Mouse (Mus musculus) MEL (cell line): ENCODE measurements around the gene Ncam1.

Experiments used
- CTCF ChIP-seq, 3 experiments: IDR thresholded peaks in 2 of 3; conservative IDR thresholded peaks in 1 of 3; 2 replicates each; pipeline ENCODE4 v1.5.1; 2011 to 2012; ENCODE audit warnings: low read length in 3 of 3, low read depth in 2 of 3, mild to moderate bottlenecking in 2 of 3, improper control_type of control experiment in 1 of 3, inconsistent platforms in 1 of 3, mixed read lengths in 1 of 3, moderate library complexity in 1 of 3; ENCODE audit not compliant: control insufficient read depth in 1 of 3, insufficient read depth in 1 of 3, poor library complexity in 1 of 3, severe bottlenecking in 1 of 3
- ELF1 ChIP-seq: IDR thresholded peaks from 2 replicates; pipeline ENCODE4 v1.6.1; 2014; ENCODE audit warnings: low read depth, mild to moderate bottlenecking, inconsistent platforms, low read length, improper control_type of control experiment, moderate library complexity
- EP300 ChIP-seq, 2 experiments: IDR thresholded peaks; 2 replicates each; pipeline ENCODE4 v1.6.1; 2011; ENCODE audit warnings: improper control_type of control experiment in 2 of 2, low read length in 2 of 2, low read depth in 1 of 2, mild to moderate bottlenecking in 1 of 2
- GATA1 ChIP-seq: IDR thresholded peaks from 2 replicates; pipeline ENCODE4 v1.6.1; 2011; ENCODE audit warnings: low read depth, low read length, improper control_type of control experiment
- MAZ ChIP-seq: IDR thresholded peaks from 2 replicates; pipeline ENCODE4 v1.6.1; 2012; ENCODE audit warnings: low read depth, mild to moderate bottlenecking, inconsistent platforms, low read length, improper control_type of control experiment
- NELFE ChIP-seq: IDR thresholded peaks from 2 replicates; pipeline ENCODE4 v1.6.1; 2011; ENCODE audit warnings: low read depth, low read length, improper control_type of control experiment
- UBTF ChIP-seq: IDR thresholded peaks from 2 replicates; pipeline ENCODE4 v1.6.1; 2012; ENCODE audit warnings: low read depth, mild to moderate bottlenecking, inconsistent platforms, low read length, improper control_type of control experiment, moderate library complexity, borderline replicate concordance; ENCODE audit not compliant: insufficient read depth

GRCm38 (mm10) chr9:49592006-49592405 is 206.7 kb downstream of the Ncam1 start:
- TF ChIP-seq MAZ: no peak
- no peak for TF ChIP-seq NELFE
- no peak for TF ChIP-seq EP300 (IDR thresholded peaks at IDR 0.05; ENCODE audit: low read depth in 1 of 2, low read length in 2 of 2)
- no peak for TF ChIP-seq GATA1
- no peak for TF ChIP-seq ELF1
- no peak for TF ChIP-seq CTCF (IDR thresholded peaks at IDR 0.05 in 2 of 3, conservative IDR thresholded peaks at IDR 0.05 in 1 of 3; ENCODE audit: control insufficient read depth in 1 of 3, insufficient read depth in 1 of 3, low read depth in 2 of 3, low read length in 3 of 3, poor library complexity in 1 of 3, severe bottlenecking in 1 of 3)
- no peak for TF ChIP-seq UBTF
